Mouse (Mus musculus) kidney, adult 8-10 months (tissue): ENCODE data around the gene Lyl1.
A peak's percentile ranks its signal among the peaks of the same experiment; 100 is the strongest.

Source experiments
- DNase-seq, 2 experiments: peaks; one replicate each; pipeline ENCODE4 v3.0.0; 2022

The Lyl1 gene

GRCm38 (mm10) chr8:84722850-84723570 lies 21.8 kb downstream of the Lyl1 start, which contains the start of gene G430095P16Rik:
Gene G430095P16Rik (plus strand): TSS chr8:84723007.
- peak; percentile 67 to 72 for DNase-seq

- DNase-seq, result peak in 1 of 2 experiments; percentile 58
Measured at GRCm38 (mm10) chr8:84723571-84723900, 22.3 kb downstream of the Lyl1 start.

- no peak for DNase-seq
Measured at GRCm38 (mm10) chr8:84724683-84725082, 23.4 kb downstream of the Lyl1 start.

- no peak for DNase-seq
Measured at GRCm38 (mm10) chr8:84725246-84725940, 24.1 kb downstream of the Lyl1 start.

GRCm38 (mm10) chr8:84725941-84726259 lies 24.6 kb downstream of the Lyl1 start:
- DNase-seq, result peak; percentile 58 to 61

GRCm38 (mm10) chr8:84728474-84728873 lies 27.2 kb downstream of the Lyl1 start:
- DNase-seq, result no peak

- DNase-seq, result peak in 1 of 2 experiments; percentile 55
Measured at GRCm38 (mm10) chr8:84729921-84730362, 28.7 kb downstream of the Lyl1 start.

- no peak for DNase-seq
Measured at GRCm38 (mm10) chr8:84730541-84731370, 29.5 kb downstream of the Lyl1 start.

GRCm38 (mm10) chr8:84731371-84732177 lies 30.3 kb downstream of the Lyl1 start:
- DNase-seq, result no peak

- DNase-seq, result no peak
Measured at GRCm38 (mm10) chr8:84732545-84732944, 31.3 kb downstream of the Lyl1 start.

GRCm38 (mm10) chr8:84732996-84733395 lies 31.7 kb downstream of the Lyl1 start:
- DNase-seq, result no peak

- DNase-seq, result no peak
Measured at GRCm38 (mm10) chr8:84733959-84734358, 32.7 kb downstream of the Lyl1 start.

GRCm38 (mm10) chr8:84734680-84735079 lies 33.4 kb downstream of the Lyl1 start:
- no peak for DNase-seq

- no peak for DNase-seq
Measured at GRCm38 (mm10) chr8:84735597-84735996, 34.3 kb downstream of the Lyl1 start.

GRCm38 (mm10) chr8:84736521-84736920 lies 35.3 kb downstream of the Lyl1 start:
- no peak for DNase-seq

- DNase-seq, result peak; percentile 74 to 82
Measured at GRCm38 (mm10) chr8:84737608-84738007, 36.4 kb downstream of the Lyl1 start.

- no peak for DNase-seq
Measured at GRCm38 (mm10) chr8:84738266-84738665, 37.0 kb downstream of the Lyl1 start.

- DNase-seq, result no peak
Measured at GRCm38 (mm10) chr8:84738715-84739400, 37.6 kb downstream of the Lyl1 start.

GRCm38 (mm10) chr8:84739401-84739742 lies 38.1 kb downstream of the Lyl1 start:
- no peak for DNase-seq

- no peak for DNase-seq
Measured at GRCm38 (mm10) chr8:84740895-84741843, 39.9 kb downstream of the Lyl1 start.
